Mouse (Mus musculus): ENCODE results near the gene Gnb2.

Gene Gnb2

GRCm38 (mm10) chr5:137518436-137518835 is 14.9 kb downstream of the Gnb2 start, which contains the start of gene Gigyf1:
TSS of gene Gigyf1 (plus strand) at chr5:137518548.
- DNase-seq: peak; percentile 39

- DNase-seq: no peak
These were observed 18.5 kb downstream of the Gnb2 start for GRCm38 (mm10) chr5:137514811-137515210.

GRCm38 (mm10) chr5:137513951-137514721 is 19.2 kb downstream of the Gnb2 start:
- DNase-seq: no peak

GRCm38 (mm10) chr5:137512847-137513794 is 20.2 kb downstream of the Gnb2 start:
- DNase-seq: peak; percentile 47

- no peak for DNase-seq
These were observed 21.6 kb downstream of the Gnb2 start for GRCm38 (mm10) chr5:137511706-137512105.

GRCm38 (mm10) chr5:137510573-137511390 is 22.5 kb downstream of the Gnb2 start:
- DNase-seq: no peak

GRCm38 (mm10) chr5:137510014-137510501 is 23.3 kb downstream of the Gnb2 start:
- peak; percentile 84 for DNase-seq

- DNase-seq: peak; percentile 64
These were observed 29.3 kb downstream of the Gnb2 start for GRCm38 (mm10) chr5:137504041-137504440.

GRCm38 (mm10) chr5:137502667-137503110 is 30.6 kb downstream of the Gnb2 start:
- peak; percentile 91 for DNase-seq

- peak; percentile 100 for DNase-seq
These were observed 31.3 kb downstream of the Gnb2 start, which contains the start of gene Pop7 for GRCm38 (mm10) chr5:137501709-137502666. TSS of gene Pop7 (minus strand) at chr5:137502518.

- DNase-seq: no peak
These were observed 33.1 kb downstream of the Gnb2 start for GRCm38 (mm10) chr5:137500186-137500585.

GRCm38 (mm10) chr5:137493831-137494230 is 39.5 kb downstream of the Gnb2 start:
- DNase-seq: no peak

GRCm38 (mm10) chr5:137491559-137491958 is 41.8 kb downstream of the Gnb2 start:
- no peak for DNase-seq

GRCm38 (mm10) chr5:137487616-137488015 is 45.7 kb downstream of the Gnb2 start:
- peak; percentile 21 for DNase-seq

- DNase-seq: no peak
These were observed 47.5 kb downstream of the Gnb2 start for GRCm38 (mm10) chr5:137485851-137486155.

- no peak for DNase-seq
These were observed 48.0 kb downstream of the Gnb2 start for GRCm38 (mm10) chr5:137485071-137485850.

GRCm38 (mm10) chr5:137481897-137482296 is 51.4 kb downstream of the Gnb2 start:
- no peak for DNase-seq

- peak; percentile 92 for DNase-seq
These were observed 52.2 kb downstream of the Gnb2 start for GRCm38 (mm10) chr5:137481138-137481537.
